Mouse (Mus musculus) colon, adult 2 months (tissue): ENCODE results near the gene Ppp2r2d. TPM values are rescaled to one million over a fixed set of nuclear protein-coding genes. Genes with fewer than 3 reads are reported as not detected.

ENCODE experiments used
- polyA plus RNA-seq: library from polyadenylated mRNA; depleted of rRNA; stranded (reverse); fragments of >200 nt; gene quantifications from 2 replicates; pipeline ENCODE4 v1.2.3, GENCODE M21; 2012; rRNA removed

The Ppp2r2d gene
- 17.2 and 18.4 TPM in 2 replicates for polyA plus RNA-seq

GRCm38 (mm10) chr7:138845544-138846391 lies at the start of gene Ppp2r2d, which contains the start of gene Mapk1ip1:
Ppp2r2d (plus strand) TSS chr7:138846079.
Mapk1ip1 (minus strand) TSS chr7:138846273.

GRCm38 (mm10) chr7:138909277-138910192 lies 63.7 kb downstream of the Ppp2r2d start, which contains the start of gene Bnip3:
Bnip3 (minus strand) TSS chr7:138909519.

Other genes with a start within 250 kb of the Ppp2r2d start
- gene Mapk1ip1, start 194 bp downstream of the Ppp2r2d start, polyA plus RNA-seq, result 32.2 and 37.9 TPM in 2 replicates
- gene Bnip3, start 63.4 kb downstream of the Ppp2r2d start, polyA plus RNA-seq, result 10.0 and 12.3 TPM in 2 replicates
- 0.21 and 0.33 TPM in 2 replicates for gene Jakmip3, start 94.7 kb downstream of the Ppp2r2d start, polyA plus RNA-seq
- 1.3 and 1.7 TPM in 2 replicates for gene Dpysl4, start 239.9 kb downstream of the Ppp2r2d start, polyA plus RNA-seq